In the genomic region with DNA sequence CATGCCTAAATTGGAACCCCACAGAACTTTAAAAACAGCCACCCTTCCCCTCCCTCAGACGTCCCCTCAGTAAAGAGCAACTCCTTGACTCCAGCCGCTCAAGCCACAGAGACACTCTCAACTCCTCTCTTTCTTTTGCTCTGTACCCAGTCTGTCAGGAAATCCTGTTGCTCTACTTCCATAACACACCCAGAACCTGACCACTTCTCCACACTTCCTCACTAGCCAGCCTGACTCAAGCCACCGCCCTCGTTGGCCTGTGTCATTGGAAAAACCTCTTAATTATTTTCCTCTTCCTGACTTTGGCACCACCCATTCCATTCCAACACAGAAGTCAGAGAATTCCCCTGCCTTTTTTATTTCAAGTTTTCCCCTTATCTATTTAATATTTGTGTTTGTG, we compare ENCODE assay signal across 19 mouse cellular contexts. TPM values are rescaled to one million over a fixed set of nuclear protein-coding genes. Genes with fewer than 3 reads are reported as not detected.
A peak's percentile ranks its signal among the peaks of the same experiment; 100 is the strongest.
DNase-seq lines count a peak whose midpoint lies in the region; ATAC-seq and TF ChIP-seq lines count a peak whose summit lies in the region.
"Had no signal": no experiment of that assay in that cellular context is flagged by ENCODE, and none has a peak within 500 bp of the region (broad histone marks: within the 10 kb centered on the region; RNA-seq: fewer than 3 reads in every experiment).

No protein-coding gene starts in this region.

- DNase-seq in heart, postnatal 0 days (ENCODE audit: low spot score): no peak
- DNase-seq in lung, postnatal 25 days (ENCODE audit: low spot score): peak; percentile 55
- DNase-seq in layer of hippocampus, adult 2 months (ENCODE audit: low spot score in 2 of 2): no peak
- no peak for DNase-seq in right cerebral cortex, postnatal 10 days (ENCODE audit: low spot score in 2 of 2)
- DNase-seq: adrenal gland, adult 8-10 months; cerebellum, adult 9-11 months; left cerebral cortex, postnatal 4 days; midbrain, embryonic 14.5 days; thymus, adult 2 months had no signal

- H3K27me3 ChIP-seq in intestine, embryonic 16.5 days (replicated peaks; ENCODE audit: control insufficient read depth, insufficient read depth, low read length): no peaks in the 10 kb centered on the region
- H3K27me3 ChIP-seq in intestine, embryonic 15.5 days (replicated peaks): no peaks in the 10 kb centered on the region
- H3K27me3 ChIP-seq in heart, postnatal 0 days (ENCODE audit: control insufficient read depth, insufficient read depth, low read length): no peaks in the 10 kb centered on the region
- H3K27me3 ChIP-seq in neural tube, embryonic 15.5 days (replicated peaks): no peaks in the 10 kb centered on the region
- H3K27me3 ChIP-seq: embryonic facial prominence, embryonic 12.5 days; forebrain, embryonic 15.5 days; hindbrain, embryonic 15.5 days; stomach, embryonic 15.5 days had no signal

- H3K27ac ChIP-seq in intestine, embryonic 16.5 days (ENCODE audit: low read length): peak overlapping the region; percentile 33; the same call in 1 of the 2 replicates
- H3K27ac ChIP-seq in intestine, embryonic 15.5 days: no peak overlapping the region
- peak overlapping the region; percentile 22; the same call in 1 of the 2 replicates for H3K27ac ChIP-seq in bone marrow, adult 2 months (ENCODE audit: control insufficient read depth, insufficient read depth, low read depth, low read length, poor library complexity)
- H3K27ac ChIP-seq in heart, postnatal 0 days (ENCODE audit: low read depth): 0 out of 2 replicates have a peak overlapping the region, but pooled peaks have one; percentile 31
- no peak overlapping the region for H3K27ac ChIP-seq in neural tube, embryonic 15.5 days (replicated peaks)
- no peak overlapping the region for H3K27ac ChIP-seq in layer of hippocampus, adult 2 months
- H3K27ac ChIP-seq: embryonic facial prominence, embryonic 12.5 days; forebrain, embryonic 15.5 days; hindbrain, embryonic 15.5 days; stomach, embryonic 15.5 days had no signal

- no peak for TF ChIP-seq EP300 in heart, postnatal 0 days (IDR thresholded peaks at IDR 0.05; ENCODE audit: low read depth)

- no peak overlapping the region for H3K9ac ChIP-seq in intestine, embryonic 16.5 days (ENCODE audit: low read depth, low read length)
- no peak overlapping the region for H3K9ac ChIP-seq in intestine, embryonic 15.5 days
- no peak overlapping the region for H3K9ac ChIP-seq in heart, postnatal 0 days (replicated peaks; ENCODE audit: low read depth, low read length)
- no peak overlapping the region for H3K9ac ChIP-seq in neural tube, embryonic 15.5 days (replicated peaks)
- H3K9ac ChIP-seq: embryonic facial prominence, embryonic 12.5 days; forebrain, embryonic 15.5 days; hindbrain, embryonic 15.5 days; stomach, embryonic 15.5 days had no signal

- H3K9me3 ChIP-seq in intestine, embryonic 16.5 days (ENCODE audit: control insufficient read depth, low read length): 0 out of 2 replicates have a peak, but pooled peaks cover 4% of the 10 kb centered on the region
- H3K9me3 ChIP-seq in intestine, embryonic 15.5 days: no peaks in the 10 kb centered on the region
- no peaks in the 10 kb centered on the region for H3K9me3 ChIP-seq in heart, postnatal 0 days (replicated peaks; ENCODE audit: control insufficient read depth, low read length)
- H3K9me3 ChIP-seq in neural tube, embryonic 15.5 days (replicated peaks): no peaks in the 10 kb centered on the region
- H3K9me3 ChIP-seq: embryonic facial prominence, embryonic 12.5 days; forebrain, embryonic 15.5 days; hindbrain, embryonic 15.5 days; stomach, embryonic 15.5 days had no signal

- no peaks in the 10 kb centered on the region for H3K4me1 ChIP-seq in intestine, embryonic 16.5 days (ENCODE audit: control insufficient read depth, insufficient read depth, low read length)
- H3K4me1 ChIP-seq in intestine, embryonic 15.5 days (replicated peaks): no peaks in the 10 kb centered on the region
- peaks cover 1% of the 10 kb centered on the region; the same call in 1 of the 2 replicates for H3K4me1 ChIP-seq in bone marrow, adult 2 months (ENCODE audit: control insufficient read depth, insufficient read depth, low read length)
- H3K4me1 ChIP-seq in heart, postnatal 0 days (ENCODE audit: control insufficient read depth, insufficient read depth): 0 out of 2 replicates have a peak, but pooled peaks cover 8% of the 10 kb centered on the region
- peaks cover 4% of the 10 kb centered on the region; the same call in 1 of the 2 replicates for H3K4me1 ChIP-seq in neural tube, embryonic 15.5 days
- H3K4me1 ChIP-seq: embryonic facial prominence, embryonic 12.5 days; hindbrain, embryonic 15.5 days had no signal

- WGBS in intestine, embryonic 16.5 days: 72% methylated on average over 4 of the region's 4 CpGs
- 74% methylated on average over 4 of the region's 4 CpGs for WGBS in intestine, embryonic 15.5 days
- 33% methylated on average over 4 of the region's 4 CpGs for WGBS in bone marrow, adult 2 months
- 56% methylated on average over 4 of the region's 4 CpGs for WGBS in heart, postnatal 0 days
- WGBS in neural tube, embryonic 15.5 days: 84% methylated on average over 4 of the region's 4 CpGs

- H3K4me2 ChIP-seq in intestine, embryonic 16.5 days (ENCODE audit: low read depth, low read length): no peak overlapping the region
- H3K4me2 ChIP-seq in intestine, embryonic 15.5 days (replicated peaks): no peak overlapping the region
- no peak overlapping the region for H3K4me2 ChIP-seq in heart, postnatal 0 days (ENCODE audit: low read depth, low read length)
- no peak overlapping the region for H3K4me2 ChIP-seq in neural tube, embryonic 15.5 days
- H3K4me2 ChIP-seq: embryonic facial prominence, embryonic 12.5 days; forebrain, embryonic 15.5 days; hindbrain, embryonic 15.5 days; stomach, embryonic 15.5 days had no signal

- H3K4me3 ChIP-seq in intestine, embryonic 16.5 days (ENCODE audit: low read length): no peak overlapping the region
- H3K4me3 ChIP-seq in intestine, embryonic 15.5 days (replicated peaks): no peak overlapping the region
- H3K4me3 ChIP-seq in bone marrow, adult 2 months (replicated peaks; ENCODE audit: control insufficient read depth, low read depth, low read length): no peak overlapping the region
- H3K4me3 ChIP-seq in heart, postnatal 0 days (ENCODE audit: low read depth, low read length): no peak overlapping the region
- H3K4me3 ChIP-seq in neural tube, embryonic 15.5 days (replicated peaks): no peak overlapping the region
- H3K4me3 ChIP-seq in layer of hippocampus, adult 2 months: no peak overlapping the region
- H3K4me3 ChIP-seq: embryonic facial prominence, embryonic 12.5 days; erythroblast, embryonic 14.5 days; forebrain, embryonic 15.5 days; hindbrain, embryonic 15.5 days; stomach, embryonic 15.5 days had no signal

- no peak for TF ChIP-seq POLR2A in bone marrow, adult 2 months (IDR thresholded peaks at IDR 0.05; ENCODE audit: borderline replicate concordance, control insufficient read depth, low read depth, low read length)

- H3K36me3 ChIP-seq in intestine, embryonic 16.5 days (ENCODE audit: control insufficient read depth, insufficient read depth, low read length): no peaks in the 10 kb centered on the region
- H3K36me3 ChIP-seq in intestine, embryonic 15.5 days: no peaks in the 10 kb centered on the region
- no peaks in the 10 kb centered on the region for H3K36me3 ChIP-seq in heart, postnatal 0 days (replicated peaks; ENCODE audit: control insufficient read depth, insufficient read depth, low read length)
- H3K36me3 ChIP-seq in neural tube, embryonic 15.5 days: no peaks in the 10 kb centered on the region
- H3K36me3 ChIP-seq: embryonic facial prominence, embryonic 12.5 days; forebrain, embryonic 15.5 days; hindbrain, embryonic 15.5 days; stomach, embryonic 15.5 days had no signal

- ATAC-seq in intestine, embryonic 16.5 days: no peak
- ATAC-seq in intestine, embryonic 15.5 days: no peak
- no peak for ATAC-seq in heart, postnatal 0 days (ENCODE audit: insufficient read depth, low read depth)
- ATAC-seq in neural tube, embryonic 15.5 days (ENCODE audit: low FRiP score): no peak
- ATAC-seq: forebrain, embryonic 15.5 days; intestine, postnatal 0 days had no signal

- TF ChIP-seq CTCF in bone marrow, adult 2 months (IDR thresholded peaks at IDR 0.05; ENCODE audit: control insufficient read depth, insufficient read depth, low read length): no peak
- no peak for TF ChIP-seq CTCF in heart, postnatal 0 days (IDR thresholded peaks at IDR 0.05; ENCODE audit: low read depth)
- no peak for TF ChIP-seq CTCF in layer of hippocampus, adult 2 months (conservative IDR thresholded peaks at IDR 0.05)

RNA-seq across cellular contexts. Expression of gene Spns2, which starts 29.5 kb away (rescaled TPM):
- 5.9 and 7.5 TPM in 2 replicates for polyA plus RNA-seq in intestine, embryonic 16.5 days (2015; fragmentation: Nextera tagmentation; extraction: Ambion mirVana)
- 5.3 and 5.6 TPM in 2 replicates for polyA plus RNA-seq in intestine, embryonic 15.5 days (2015; fragmentation: Nextera tagmentation; extraction: Ambion mirVana)
- polyA plus RNA-seq in bone marrow, adult 2 months (2011; ENCODE audit: insufficient read depth, insufficient read length, low replicate concordance, missing spikeins): 6.3 and 10.7 TPM in 2 replicates
- total RNA-seq in heart, postnatal 0 days (2014; rRNA removed; ENCODE audit: low replicate concordance): 31.8 and 44.2 TPM in 2 replicates
- polyA plus RNA-seq in heart, postnatal 0 days (2015; fragmentation: Nextera tagmentation; extraction: Ambion mirVana): 2.4 and 2.9 TPM in 2 replicates
- 9.4 and 12.6 TPM in 2 replicates for polyA plus RNA-seq in neural tube, embryonic 15.5 days (2015; fragmentation: Nextera tagmentation; extraction: Ambion mirVana)
- 100 to 1,000 TPM; 101 to 105 TPM for total RNA-seq in layer of hippocampus, adult 2 months (2021)

RNA-seq across cellular contexts. Expression of gene Spns3, which starts 31.1 kb away (rescaled TPM):
- 3.2 and 5.7 TPM in 2 replicates for polyA plus RNA-seq in intestine, embryonic 16.5 days (2015; fragmentation: Nextera tagmentation; extraction: Ambion mirVana)
- 1.2 and 1.6 TPM in 2 replicates for polyA plus RNA-seq in intestine, embryonic 15.5 days (2015; fragmentation: Nextera tagmentation; extraction: Ambion mirVana)
- polyA plus RNA-seq in bone marrow, adult 2 months (2011; ENCODE audit: insufficient read depth, insufficient read length, low replicate concordance, missing spikeins): 9.1 and 13.2 TPM in 2 replicates
- total RNA-seq in heart, postnatal 0 days (2014; rRNA removed; ENCODE audit: low replicate concordance): not detected in 2 replicates
- polyA plus RNA-seq in heart, postnatal 0 days (2015; fragmentation: Nextera tagmentation; extraction: Ambion mirVana): 0.04 TPM in 2 replicates
- polyA plus RNA-seq in neural tube, embryonic 15.5 days (2015; fragmentation: Nextera tagmentation; extraction: Ambion mirVana): 0.06 and 1.1 TPM in 2 replicates
- total RNA-seq in layer of hippocampus, adult 2 months (2021): under 1 TPM; 0.13 to 0.47 TPM
- polyA plus RNA-seq: embryonic facial prominence, embryonic 12.5 days; midbrain, embryonic 14.5 days had no signal

Comparison
In these comparisons a context has a peak if more than half of its experiments do, and no peak if none do; other contexts are left out.
1. H3K27ac ChIP-seq: peak in intestine, embryonic 16.5 days (single experiment), bone marrow, adult 2 months (single experiment) and heart, postnatal 0 days (single experiment); none in intestine, embryonic 15.5 days (single experiment), neural tube, embryonic 15.5 days (single experiment) and layer of hippocampus, adult 2 months (single experiment).